Mouse (Mus musculus) layer of hippocampus, adult 9-11 months (tissue): Measurements from ENCODE around the gene Plcb1.
"Not testable (repeated sequence)": the region's sequence is repeated elsewhere in the genome, so short reads cannot be mapped to it uniquely, and the experiment has no call there.

ENCODE experiments used
- DNase-seq: peaks from one replicate; pipeline ENCODE4 v3.0.0; 2022

Plcb1 gene

DNA sequence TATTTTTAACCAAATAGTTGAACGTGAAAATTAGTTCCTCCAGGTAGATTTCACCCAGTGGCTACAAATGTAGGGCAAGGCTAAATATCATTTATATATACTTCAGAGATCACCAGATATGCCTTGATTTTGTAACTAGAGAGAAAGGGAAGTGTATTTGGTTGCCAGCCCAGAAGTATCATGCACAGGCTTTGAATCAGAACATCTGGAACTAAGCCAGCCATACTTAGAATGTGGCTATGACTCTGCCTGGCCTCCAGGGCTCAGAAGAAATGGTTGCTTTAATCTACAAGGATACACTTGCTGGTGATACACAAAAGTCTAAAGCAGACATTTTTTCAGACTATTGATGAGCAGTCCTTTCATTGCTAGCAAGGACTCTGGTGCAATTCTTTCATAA, 191.8 kb downstream of the Plcb1 start:
- no peak for DNase-seq

DNA sequence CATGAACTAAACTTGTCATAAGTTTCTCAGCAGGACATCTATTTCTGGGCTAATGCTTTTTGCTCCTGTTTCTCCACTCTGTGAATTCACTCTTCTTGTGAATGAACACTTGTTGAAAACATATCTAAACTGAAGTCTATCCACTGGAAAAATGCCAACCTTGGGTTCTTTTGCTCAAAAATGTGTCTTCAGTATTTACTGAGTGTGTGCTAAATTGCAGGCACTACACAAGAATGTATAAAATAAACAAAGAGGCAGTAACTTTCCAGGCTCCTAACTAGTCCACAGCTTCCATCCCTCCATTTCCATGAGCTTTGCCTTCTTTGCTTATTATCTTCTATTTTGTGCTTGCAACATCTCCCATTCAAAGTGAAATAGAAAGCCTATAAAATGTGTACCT, 195.5 kb downstream of the Plcb1 start:
- DNase-seq = no peak

DNA sequence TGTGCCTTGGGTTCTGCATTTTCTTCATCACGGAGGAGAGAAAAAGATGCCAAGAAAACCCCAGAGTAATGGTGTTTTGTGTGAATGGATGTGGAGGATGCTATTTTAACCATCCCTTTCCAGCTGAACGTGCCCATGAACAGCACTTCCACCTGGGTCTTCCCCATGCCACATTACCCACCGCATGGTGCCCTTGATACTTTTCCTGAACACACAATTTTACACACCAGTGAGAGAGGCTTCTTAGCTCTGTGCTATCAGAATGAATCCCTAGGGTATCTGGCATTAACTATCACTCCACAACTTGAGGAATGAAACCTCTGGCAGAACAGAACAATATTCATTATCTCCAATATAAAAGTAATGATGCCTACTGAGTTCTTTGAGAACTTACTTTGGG, 199.0 kb downstream of the Plcb1 start:
- no peak for DNase-seq

DNA sequence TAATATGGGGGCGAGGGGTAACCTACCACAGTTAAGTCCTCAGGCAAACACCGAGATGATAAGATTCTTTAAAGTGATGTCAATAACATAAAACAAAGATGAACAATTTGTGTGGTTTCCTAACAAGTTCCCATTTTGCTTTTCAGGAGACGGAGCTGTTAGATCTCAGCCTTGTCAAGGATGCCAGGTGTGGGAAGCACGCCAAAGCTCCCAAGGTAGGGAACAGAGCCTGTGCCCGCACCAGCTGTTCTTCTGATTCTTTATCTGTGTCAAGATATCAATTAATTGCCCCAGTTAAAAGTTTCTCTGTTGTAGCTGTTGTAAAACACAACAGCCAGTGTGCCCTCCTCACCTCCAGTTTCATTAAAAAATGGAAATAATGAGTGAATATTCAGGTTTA, 202.1 kb downstream of the Plcb1 start:
- DNase-seq = no peak

DNA sequence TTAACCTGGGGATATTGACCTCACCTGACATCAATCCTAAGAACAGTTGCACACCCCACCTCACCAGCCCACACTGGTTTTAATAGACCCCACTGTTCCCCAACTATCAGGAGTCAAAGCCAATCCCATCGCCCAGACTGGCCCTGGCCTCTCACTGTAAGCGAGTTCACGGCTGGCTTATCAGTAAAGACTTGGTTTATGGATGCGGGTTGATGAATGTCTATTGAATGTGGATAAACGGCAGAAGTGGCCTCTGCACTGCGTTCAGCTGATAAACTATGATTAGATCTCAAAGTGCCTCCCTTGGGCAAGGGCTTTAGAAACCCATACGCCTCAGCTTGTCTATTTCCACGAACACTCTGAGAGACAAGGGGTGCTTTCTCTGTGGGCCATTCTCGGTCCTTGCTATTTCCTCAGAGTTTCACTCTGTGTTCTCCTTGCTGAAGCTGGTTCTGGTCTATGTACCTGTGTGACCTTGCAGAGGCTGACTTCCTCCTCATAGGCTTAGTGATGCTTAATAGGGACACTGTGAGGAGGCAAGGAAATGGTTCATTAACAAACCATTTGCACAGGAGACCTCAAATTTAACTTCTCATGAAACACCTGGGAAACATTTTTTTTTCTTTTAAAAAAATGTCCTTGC, 203.9 kb downstream of the Plcb1 start:
- no peak for DNase-seq

DNA sequence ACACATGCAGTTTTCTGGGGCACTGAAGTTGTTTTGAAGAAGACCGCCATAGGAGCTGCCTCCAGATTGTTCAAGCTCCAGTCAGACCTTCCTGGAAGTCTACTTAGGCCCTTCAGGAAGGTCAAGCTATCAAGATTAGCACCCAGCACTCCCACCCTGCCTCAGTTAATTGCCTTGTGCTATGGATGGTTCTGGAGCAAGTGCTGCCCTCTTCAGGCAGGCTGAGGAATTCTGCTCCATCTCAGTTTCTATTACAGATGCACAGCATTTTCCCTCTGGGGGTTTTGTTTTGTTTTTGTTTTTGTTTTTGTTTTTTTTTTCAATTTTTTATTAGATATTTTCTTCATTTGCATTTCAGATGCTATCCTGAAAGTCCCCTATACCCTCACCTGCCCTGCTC, 221.3 kb downstream of the Plcb1 start:
- DNase-seq = no peak

DNA sequence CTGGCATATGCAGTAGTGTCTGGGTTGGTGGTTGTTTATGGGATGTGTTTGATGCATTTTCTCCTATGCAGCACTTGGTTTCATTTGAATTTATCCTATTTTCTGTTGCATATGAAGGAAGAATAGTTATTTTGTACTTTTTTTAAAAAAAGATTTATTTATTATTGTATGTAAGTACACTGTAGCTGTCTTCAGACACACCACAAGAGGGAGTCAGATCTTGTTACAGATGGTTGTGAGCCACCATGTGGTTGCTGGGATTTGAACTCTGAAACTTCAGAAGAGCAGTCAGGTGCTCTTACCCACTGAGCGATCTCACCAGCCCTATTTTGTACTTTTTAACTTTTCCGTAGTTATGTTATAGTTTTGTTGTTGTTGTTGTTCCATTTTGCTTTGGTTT, 222.0 kb downstream of the Plcb1 start:
- not testable (repeated sequence) for DNase-seq

DNA sequence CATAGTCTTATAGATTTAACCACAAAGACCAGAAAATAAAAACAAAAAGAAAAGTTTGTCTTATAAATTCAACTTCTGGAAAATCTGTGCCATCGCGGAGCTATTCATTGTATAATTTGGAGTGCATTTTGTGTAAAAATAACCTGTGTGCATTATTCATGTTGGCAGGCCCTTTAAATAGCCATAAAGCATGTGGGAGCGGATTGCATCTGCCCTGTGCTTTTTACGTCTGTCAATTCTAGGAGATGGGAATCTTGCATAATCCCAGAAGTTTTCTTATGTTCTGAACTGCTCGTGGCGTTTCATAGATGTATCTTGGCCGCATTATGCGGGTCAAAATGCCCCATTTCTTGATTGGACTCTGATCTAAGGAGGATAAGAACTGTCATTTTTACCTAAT, 224.5 kb downstream of the Plcb1 start:
- DNase-seq = peak; percentile 43

DNA sequence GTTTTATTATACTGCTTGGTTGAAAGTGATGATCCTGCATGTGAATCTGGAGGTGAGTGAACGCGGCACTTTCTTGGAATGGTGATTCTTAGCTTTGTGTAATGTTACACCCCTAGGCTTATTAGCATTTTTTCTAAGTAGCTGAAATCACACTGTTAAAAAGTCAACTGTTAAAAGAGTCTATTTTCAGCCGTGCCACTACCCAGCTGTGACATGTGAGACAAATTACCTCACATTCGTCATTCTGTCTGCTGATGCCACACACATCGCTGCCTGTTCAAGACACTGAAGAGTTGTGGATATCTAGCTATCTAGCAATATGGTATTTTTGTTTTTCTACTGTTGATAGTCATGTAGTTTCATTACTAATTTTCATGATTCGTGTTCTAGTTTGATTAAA, 229.6 kb downstream of the Plcb1 start:
- DNase-seq = no peak

DNA sequence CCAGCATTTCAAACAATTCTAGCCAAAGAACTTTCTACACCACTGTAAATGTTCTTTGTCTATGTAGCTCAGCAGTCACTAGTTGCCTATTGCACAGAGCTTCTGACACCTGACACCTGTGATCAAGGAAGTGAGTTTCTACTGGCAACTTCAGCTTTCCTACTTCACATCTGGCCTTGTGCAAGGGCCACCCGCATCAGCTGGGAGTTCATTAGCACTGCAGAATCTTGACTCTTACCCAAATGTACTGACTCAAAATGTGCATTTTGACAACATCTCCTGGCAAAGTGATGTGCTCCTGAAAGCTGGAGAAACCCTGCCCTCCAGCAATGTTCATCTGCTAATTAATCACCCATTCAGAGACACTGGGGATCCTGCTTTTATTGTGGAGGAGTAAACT, 232.4 kb downstream of the Plcb1 start:
- DNase-seq = no peak

DNA sequence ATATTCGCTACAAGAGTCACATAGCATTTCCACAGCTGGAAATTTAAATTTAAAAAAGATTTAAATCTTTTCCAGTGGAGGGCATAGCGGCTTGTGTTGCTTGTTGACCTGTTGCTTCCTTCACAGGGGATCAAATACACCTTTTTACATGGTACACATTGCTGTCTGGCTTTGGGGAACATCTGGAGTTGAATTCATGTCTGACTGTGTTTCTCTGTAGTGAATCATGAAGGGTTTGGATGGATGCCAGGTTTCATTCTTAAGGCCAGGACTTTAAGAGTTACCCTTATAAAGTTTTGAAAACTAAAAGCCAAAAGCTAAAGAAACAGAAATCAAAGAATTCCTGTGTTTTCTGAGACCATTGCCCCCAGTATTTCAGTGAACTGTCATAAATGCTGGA, 232.8 kb downstream of the Plcb1 start:
- DNase-seq = no peak

DNA sequence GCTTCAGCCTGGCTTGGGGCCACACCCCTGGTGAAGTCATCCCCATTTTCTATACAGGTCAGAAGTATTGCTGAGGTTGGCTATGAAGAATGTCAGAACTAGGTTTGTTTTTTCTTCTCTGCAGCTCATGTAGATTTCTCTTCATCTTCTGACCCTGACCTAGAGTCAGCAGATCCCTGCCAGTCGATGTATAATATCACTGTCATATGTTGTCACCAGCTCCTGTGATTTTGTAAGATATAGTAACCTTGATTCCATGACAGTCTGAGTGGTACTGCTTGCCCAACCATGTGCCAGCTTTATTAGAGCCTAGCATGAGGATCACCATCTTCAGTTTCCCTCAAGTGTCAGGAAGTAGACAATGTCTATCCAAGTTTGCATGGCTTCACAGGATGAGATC, 233.7 kb downstream of the Plcb1 start:
- DNase-seq = no peak

DNA sequence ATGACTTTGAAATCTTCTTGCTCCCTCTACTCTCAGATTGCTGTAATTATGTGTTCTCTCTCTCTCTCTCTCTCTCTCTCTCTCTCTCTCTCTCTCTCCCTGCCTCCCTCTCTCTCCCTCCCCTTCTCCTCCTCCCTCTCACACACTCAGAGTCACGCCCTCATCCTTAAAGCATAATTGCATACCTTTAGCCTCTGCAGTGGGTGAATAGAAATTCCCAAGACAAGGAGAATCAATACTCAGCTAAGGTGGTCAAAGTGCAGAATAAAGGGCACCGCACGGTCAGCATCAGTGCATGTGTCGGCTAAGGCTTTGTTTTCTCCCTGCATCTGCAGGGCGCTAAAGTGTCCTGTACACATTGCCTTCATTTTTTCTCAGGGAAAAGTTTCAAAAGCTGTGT, 243.4 kb downstream of the Plcb1 start:
- no peak for DNase-seq

DNA sequence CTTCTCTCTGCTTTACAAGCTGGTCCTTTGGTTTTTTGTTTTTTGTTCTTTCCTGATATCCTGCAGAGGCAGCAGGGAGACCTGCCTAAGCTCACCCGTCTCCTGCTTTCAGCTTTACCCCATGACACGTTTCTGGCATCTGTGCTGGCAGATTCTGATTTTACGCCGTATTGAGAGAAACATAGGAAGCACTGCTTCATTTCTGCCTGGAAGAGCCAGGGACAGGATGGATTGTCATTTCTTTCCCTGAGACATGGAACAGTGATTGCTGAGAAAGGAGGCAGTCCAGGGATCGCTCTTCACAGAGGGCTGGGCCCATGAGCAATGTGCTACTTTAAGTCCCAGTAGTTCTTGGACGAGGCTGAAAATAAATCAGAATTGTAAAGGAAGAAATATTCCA, 243.8 kb downstream of the Plcb1 start:
- DNase-seq = peak; percentile 9

DNA sequence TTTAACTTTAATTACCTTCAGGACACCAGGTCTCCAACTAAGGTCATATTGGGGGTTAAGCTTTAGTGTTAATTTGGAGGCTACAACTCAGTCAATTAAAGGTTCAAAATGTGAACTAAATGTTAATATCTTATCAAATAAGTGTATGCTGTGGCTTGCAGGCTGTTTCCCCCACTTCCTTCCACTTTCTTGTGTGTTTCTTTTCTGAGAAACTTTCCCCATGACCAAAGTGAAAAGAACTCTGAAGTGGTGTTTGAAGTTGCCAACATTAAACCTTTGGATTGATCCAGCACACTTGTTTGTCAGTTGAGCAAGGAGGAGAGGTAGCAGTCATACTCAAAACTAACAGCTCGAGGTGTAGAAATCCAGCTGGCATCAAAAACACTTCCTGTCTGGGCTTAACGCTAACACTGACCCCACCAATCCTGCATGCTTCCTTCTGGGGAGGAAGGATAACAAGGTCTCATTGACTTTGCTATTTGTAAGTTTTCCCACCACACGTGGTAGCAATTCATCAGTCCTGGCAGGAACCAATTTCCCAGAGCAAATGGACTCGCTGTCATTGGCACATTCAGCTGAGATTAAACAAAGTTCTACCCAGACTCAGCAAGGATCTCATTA, 249.9 kb downstream of the Plcb1 start:
- no peak for DNase-seq

DNA sequence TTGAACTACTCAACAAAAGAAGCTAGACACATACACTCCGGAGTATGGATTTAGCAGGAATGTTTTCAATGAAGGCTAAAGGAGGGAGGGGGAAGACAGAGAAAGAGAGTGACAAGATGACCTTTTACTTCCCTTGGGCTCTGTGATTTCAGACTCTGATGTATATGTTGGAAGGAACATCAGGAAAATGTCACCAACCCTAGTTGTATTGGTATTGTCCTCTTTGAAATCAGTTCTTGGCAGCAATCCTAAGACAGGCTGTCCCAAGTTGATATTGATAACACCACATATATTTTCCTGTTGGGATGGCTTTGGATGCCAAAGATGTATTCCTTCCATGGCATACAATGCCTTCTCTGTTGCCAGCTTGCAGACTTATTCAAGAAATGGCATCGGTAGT, 262.9 kb downstream of the Plcb1 start:
- no peak for DNase-seq

DNA sequence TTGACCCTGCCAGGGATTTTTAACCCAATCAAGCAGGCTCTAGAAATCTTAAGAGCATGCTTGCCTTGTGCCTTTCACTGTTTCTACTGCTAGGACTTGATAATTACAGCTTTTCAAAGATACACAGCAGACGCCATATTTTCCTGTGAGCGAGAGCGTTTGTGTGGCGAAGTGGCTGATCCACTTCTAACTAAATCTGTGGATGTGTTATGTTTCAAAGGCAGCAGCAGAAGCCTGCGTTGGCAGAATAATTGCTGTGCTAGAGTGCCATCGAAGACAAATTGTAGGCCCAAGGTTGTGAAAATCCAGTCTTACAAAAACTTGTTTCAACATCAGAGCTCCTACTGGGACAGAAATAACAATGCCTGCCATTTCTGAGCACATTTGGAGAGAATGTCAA, 263.4 kb downstream of the Plcb1 start:
- peak; percentile 21 for DNase-seq

DNA sequence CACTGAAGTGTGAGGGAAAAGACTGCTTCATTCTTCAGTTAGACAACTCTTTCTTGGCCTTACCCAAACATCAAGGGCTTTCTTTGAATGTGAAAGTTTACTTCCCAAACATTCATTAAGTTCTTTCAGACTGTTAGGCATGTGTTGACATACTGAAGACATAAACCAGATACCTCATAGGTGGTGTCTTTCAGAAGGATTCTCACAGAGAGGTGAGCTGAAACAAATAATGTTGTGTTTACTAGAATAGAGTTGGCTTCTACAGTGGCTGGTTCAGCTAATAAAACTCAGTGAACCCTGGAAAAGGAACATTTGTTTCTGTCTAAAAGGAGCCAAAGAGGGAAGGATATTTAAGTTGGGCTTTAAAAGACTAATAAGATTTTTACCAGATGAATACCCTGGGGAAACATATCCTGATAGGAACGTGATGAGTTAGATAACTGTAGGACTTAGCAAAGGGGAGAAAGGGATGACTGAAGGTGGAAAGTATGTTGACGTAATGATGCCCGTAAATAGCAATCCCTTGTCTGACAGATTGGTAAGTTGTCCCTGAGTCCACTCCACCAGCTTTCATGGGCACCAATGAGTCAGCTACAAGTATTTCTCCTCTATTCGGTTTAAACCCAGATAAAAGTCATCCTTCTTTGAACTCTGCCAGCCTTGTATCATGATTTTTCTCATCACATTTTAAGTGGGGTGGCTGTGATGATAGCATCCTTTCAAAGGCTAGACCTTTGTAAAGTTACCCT, 265.8 kb downstream of the Plcb1 start:
- DNase-seq = no peak

DNA sequence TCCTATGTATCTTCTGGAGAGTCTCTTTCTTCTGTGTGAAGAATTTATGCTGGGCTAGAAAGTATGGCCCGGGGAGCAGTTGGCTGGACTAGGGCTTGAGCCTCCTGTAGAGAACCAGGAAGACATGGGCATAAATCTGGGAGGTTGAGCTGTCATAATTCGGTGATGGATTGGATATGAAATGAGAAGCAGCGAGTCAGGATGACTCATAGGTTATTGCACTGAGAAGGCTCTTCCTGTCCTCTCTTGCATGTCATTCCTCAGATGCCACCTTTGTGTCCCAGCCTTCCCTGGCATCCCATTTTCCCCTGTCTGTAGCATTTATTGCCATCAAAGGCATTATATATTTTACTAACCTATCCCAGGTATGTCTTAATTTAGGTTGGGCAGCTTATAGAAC, 267.5 kb downstream of the Plcb1 start:
- DNase-seq = no peak

DNA sequence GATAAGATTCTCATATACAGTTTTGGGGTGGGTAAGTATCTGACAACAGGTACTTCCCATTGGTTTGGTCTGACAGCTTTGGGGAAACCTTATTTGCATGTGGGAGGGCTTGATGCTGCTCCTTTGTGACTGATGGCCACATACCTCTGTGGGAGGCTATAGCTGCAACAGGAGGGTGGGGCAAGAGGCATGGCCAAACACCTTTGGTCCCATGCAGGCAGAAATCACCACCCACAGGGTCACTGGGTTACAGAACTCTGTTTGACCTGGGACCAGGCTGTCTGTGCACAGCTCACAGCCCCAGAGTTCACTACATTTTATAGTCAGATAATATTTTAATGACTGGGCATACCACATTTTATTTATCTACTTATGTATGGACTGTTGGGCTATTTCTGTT, 281.6 kb downstream of the Plcb1 start:
- no peak for DNase-seq

DNA sequence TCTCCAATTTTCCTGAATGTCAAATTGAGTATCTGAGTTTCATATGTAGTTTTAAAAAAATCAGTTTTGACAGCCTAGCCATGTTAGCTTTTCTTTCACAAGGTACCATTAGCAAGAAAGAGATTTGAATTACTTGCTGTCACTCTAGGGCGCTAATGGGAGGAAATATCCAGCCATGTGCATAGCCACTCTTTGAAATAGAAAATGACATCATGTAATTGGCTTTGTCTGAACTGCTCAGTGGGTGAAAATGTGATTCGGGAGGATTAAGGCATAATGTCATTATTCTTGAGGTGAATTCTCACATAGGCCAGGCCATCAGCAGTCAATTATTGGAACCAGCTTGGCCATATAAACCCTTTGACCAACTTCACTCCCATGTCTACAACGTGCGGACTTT, 285.5 kb downstream of the Plcb1 start:
- no peak for DNase-seq

DNA sequence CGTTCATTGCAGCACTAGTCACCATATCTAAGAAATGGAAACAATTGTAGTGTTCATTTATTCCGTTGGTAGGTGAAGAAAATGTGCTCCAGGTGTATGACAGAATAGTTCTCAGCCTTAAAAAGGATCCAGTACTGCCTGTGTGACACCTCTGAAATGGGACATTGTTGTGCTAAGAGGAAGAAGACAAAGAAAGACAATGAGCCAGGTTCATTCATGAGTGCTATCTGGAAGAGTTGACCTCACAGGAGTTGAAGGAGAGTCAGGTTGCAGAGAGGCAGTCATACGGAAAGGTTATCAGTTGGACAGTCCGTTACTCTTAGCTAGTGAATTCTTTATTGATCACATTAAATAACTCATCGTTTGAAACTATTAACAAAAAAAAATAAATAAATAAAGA, 286.6 kb downstream of the Plcb1 start:
- DNase-seq = no peak

DNA sequence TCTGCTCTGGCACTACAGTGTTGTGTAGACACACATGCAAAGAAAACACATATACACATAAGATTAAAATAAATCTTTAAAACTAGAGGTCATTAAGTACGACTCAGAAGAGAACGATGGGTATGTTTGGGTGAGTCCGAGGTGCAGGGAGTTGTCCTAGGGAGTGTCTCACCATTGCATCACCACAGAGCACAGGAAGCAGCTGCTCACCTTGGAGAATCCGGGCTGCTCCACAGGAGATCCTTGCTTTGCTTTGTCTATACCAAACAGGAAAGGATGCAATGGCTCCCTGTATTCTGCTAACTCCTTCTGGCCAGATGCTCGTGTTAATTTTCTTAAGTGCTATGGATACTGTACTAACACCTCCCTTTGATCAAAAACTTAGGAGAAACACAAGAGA, 287.1 kb downstream of the Plcb1 start:
- no peak for DNase-seq

DNA sequence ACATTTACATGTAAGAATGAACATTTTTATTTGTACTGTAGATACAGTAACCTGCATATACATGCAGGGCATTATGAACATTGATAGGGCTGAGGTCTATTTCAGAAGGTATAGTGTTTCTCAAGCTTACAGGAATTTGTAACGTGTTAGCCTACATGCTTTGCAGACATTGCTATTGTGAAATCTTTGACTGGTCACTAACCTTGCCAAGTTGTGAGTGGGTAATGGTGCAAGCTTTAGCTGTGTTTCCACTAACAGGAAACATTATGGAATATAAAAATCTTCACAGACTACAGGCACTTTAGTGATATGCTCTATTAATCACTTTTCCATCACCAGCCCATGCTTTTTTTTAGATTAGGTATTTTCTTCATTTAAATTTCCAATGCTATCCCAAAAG, 289.5 kb downstream of the Plcb1 start:
- no peak for DNase-seq
